Mouse (Mus musculus) lung, postnatal 36 days (tissue): Measurements from ENCODE around the gene Rae1.

Source experiments
- DNase-seq: peaks from one replicate; pipeline ENCODE4 v3.0.0; 2022; ENCODE audit warnings: mixed read lengths

Rae1 gene

DNA sequence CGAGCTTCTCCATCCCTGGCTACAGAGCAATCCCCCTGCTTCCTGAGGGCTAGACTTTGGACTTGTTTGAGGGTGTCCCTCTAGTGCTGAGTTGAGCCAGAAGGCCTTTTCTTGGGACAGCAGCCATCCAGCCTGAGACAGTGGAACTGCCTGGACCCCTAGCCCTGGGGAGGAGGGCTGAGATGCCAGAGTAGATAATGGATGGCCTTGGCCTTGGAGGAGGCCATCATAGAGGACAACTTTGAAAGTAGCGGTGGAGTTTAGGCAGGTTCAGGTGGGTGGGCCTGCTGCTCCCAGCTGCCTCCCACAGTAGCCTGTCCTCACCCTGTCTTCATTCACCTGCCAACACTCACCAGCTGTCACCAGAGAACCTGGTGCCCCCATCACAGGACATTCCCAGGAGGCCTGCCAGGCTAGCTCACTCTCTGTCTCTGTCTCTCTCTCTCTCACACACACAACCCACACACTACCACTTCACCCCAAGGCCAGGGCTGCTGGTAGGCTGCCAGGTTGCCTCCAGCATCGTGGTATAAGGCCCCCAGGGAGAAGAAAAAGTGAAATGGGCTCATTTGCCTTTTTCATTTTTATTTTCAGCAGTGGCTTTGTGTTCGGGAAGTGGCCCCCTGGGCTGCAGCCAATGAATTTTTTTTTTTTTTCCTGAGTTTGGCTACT is 28.0 kb downstream of the Rae1 start:
- no peak for DNase-seq

DNA sequence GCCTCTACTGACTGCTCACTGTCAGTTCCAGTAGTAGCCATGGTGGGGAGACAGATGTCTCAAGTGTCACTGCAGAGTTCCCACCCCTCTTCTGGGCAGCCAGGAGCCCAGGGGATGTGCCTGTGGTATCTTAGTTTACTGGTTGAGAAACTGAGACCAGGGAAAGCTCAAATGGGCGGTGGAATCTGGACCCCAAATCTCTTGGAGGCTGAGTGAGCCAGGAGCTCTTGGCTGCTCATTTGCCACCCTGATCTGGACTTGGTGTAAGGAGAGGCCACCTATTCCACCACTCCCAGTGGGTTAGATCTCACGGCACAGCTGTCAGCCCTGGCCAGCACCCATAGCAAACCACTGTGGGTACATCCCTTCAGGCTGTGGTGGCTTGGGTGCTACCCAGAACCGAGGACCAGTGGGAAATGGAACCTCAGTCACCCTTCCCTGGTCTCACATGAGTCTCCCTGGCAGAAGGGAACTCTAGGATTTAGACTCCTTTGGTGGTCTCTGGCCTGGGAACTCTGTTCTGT is 28.7 kb downstream of the Rae1 start:
- DNase-seq: no peak

DNA sequence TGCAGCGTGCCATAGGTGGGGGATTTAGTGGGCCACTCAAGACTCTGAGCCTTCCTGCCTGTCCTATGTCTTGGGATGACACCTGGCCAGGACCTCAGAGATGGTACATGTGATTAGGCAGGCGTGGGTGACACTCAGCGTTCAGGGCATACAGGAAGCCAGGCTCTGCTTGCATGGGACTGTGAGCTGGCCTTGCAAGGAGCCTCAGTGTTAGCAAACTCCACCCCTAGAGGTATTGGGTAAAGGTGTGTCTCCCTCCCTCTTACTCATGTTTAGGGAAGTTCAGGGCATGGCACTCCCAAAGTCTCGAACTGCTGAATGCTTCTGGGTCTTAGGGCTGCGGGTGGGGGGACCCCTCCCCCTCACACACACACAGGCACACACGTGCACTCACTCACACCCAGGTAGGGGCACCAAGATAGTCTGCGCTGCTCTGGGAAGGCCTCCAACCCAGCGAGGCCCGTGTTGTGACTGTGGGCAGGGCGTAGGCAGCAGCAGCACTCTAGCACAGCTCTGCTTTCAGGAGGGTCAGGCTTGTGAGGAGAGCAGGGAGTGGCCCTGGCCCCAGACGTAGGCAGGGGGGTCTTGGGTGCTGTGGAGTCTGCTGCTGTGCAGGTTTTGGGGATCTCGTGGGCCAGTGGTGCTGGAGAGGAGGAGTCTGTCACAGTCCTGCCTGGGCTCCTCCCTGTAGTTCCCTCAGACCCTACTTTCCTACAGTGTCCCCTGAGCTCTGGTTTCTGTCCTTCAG is 30.8 kb downstream of the Rae1 start:
- DNase-seq: no peak

DNA sequence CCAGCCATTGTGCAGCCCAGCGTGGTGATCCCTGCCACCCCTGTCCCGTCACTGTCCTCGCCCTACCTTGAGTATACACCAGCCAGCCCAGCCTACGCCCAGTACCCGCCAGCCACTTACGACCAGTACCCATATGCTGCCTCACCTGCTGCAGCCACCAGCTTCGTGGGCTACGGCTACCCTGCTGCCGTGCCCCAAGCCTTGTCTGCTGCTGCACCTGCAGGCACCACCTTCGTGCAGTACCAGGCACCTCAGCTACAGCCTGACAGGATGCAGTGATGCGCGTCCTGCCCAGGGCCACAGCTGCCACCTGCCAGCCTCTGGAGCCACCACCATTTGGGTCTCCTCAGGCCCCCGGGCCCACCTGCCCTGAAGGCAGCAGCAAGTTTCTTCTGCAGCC is 33.6 kb downstream of the Rae1 start:
- no peak for DNase-seq

DNA sequence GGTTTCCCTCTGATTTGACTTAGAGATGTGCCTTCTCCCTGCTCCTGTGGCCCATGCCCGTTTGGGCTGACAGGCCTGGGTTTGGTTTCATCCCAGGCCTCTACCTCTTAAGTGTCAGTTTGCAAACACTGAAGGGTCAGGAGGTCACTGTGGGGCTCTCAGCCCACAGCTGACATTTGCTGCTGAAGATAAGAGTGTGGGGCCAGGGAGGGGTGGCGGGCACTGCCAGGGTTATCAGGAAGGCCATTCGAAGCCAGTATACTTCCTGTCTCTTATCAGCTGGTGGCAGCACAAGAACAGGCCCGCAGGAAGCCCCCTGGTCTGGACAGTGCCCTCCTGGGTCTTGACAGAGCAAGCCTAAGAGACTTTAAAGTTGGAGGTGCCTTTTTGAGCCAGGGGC is 35.1 kb downstream of the Rae1 start:
- DNase-seq: peak; percentile 54

DNA sequence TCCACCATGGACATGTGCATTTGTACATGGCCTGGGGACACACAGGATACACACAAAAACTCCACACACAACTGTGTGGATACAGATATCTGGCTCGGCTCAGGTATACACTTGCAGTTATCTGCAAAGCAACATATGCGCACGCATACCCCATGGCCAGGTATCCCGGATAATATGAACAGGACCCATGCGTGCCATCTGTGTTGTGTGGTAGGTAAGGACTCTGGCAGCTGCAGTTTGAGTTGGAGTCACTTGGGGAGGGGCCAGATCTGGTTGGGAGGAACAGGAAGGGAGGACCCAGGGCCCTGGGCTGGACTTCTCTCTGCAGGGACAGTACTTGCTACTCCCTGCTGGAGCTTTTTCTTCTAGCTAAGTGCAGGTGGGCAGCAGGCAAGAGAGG is 35.7 kb downstream of the Rae1 start:
- DNase-seq: no peak

DNA sequence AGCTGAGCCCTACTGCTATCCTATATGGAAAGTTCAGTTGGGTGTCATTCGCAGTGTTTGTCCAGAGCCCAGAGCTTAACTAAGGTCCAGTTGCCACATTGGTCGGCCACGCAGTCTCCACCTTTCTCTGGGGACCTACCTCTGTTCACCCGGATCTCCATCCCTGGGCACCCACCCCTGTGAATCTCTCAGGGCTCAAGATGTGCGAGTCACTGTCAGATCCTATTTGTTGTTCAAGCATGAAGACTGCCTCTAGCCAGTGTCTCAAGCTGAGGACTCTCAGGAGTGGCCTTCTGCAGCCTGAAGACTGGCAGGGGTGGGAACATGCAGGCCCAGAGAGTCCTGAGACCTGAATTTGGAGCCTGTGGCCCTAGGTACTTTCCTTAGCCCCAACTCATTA is 36.1 kb downstream of the Rae1 start:
- no peak for DNase-seq

DNA sequence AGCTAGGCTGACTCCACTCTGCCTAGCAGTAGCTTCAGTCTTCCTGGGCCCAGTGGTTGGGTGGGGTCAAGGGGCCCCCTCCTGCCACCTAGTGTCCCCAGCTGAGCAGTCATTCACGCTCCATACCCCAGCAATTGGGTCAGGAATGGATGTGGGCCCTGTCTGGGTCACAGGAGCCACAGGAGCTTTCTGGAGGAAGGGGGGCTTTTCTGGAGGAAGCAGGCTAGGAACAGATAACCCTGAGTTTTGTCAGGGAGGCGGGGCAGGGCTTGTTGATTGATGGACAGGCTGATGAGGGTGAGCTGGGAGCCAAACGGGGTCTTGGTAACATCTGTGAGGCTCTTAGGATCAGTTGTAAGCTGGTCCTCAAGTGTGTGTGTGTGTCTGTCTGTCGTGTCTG is 36.7 kb downstream of the Rae1 start:
- DNase-seq: no peak

DNA sequence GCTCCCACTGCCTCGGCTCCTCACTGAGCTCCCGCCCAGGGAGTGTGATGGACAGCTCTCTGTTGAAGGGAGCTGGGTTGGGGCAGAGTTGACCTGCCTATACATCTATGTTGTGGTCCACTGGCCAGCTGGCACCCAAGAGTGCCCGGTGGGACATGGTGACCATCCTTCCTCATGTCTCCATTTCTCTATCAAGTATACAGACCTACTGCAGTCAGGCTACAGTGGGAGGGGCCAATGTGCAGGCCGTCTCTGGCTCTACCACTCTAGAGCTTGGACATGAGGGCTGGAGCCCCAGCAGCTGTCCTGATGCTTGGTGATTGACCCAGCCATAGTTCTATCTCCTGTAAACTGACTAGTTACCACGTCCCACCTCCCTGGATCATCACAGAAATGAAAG is 37.4 kb downstream of the Rae1 start:
- no peak for DNase-seq

DNA sequence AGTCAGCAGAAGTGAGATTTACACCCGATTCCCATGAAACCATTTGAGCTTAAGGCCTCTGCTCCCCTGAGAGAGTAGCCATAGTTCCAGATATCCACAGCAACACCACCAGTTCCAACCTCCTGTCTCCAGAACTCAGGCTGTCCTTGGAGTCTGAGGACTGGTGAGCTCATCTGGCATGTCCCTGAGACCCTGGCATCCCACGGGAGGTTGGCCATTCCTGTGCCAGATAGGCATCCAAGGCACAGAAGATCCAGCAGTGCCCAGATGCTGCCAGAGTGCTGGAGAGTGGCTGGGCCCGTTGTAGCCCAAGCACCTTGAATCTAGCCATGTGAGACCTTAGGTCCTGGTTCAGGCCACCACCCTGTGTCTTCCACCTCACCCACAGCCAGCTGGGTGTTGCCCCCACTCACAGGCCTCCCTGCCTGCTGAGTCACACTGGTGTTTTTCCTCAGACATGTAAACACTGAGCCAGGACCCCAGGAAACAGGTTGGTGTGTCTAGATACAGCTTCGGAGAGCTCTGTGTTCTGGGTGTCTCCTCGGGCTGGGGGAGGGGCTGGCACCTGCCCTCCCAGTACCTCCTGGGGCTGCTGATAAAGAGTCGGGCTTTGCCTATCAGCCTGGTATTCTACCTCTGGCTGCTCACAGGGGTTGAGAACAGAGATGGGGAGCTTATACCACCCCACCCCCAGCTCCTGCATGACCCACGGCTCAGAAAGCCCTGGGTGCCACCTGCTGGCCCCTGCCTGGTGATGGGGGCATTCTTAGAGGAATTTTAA is 38.1 kb downstream of the Rae1 start:
- no peak for DNase-seq

DNA sequence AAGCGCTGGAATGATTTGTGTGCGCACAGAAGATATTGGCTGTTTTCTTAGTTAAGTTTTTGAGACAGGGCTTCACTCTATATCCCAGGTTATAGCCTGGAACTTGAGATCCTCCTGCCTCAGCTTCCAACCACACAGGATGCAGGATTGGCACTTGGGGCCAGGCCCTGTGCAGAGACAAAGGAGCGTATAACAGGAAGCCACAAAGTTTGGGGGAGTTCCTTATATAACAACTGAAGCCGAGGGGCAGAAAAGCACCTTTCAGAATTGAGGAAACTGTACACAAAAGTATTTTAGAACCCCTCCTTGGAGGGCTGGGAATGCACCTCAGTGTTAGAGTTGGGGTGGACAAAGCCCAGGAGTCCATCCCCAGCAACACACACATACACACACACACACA is 39.1 kb downstream of the Rae1 start:
- no peak for DNase-seq

DNA sequence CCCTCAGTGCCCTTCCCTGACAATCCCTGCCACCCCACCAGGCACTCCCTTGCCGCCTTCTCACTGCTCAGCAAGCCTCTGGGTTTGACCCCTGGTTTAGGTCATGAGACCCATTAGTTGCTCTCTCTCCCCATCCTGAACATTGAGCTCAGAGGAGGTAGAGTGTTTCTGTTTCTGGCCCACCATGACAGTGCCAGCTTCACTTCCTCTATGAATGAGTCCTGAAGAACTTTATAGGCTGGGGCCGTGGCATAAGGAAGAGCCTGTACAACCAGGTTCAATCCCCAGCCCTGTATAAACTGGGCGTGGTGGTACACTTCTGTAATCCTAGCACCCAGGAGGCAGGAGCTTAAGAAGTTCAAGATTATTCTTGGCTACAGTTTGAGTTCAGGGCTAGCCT is 40.9 kb downstream of the Rae1 start:
- DNase-seq: no peak

DNA sequence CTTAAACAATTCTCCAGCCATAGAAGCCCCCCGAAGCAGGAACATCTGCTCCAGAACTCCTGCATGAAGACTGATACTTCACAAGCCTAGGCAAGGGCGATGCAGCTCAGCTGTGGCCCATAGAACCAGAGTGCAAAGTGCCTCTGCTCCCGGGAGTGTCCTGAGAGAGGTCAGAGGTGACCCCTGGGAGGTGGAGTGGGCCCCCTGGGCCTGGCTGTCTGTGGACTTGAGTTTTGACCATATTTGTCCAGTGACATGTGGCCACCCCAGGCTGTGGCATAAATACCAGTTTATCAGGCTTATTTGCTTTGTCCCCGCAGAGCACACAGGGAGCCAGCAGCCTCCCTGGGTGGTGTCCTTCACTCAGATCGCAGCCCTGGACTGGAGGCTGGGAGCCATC is 41.3 kb downstream of the Rae1 start:
- no peak for DNase-seq

DNA sequence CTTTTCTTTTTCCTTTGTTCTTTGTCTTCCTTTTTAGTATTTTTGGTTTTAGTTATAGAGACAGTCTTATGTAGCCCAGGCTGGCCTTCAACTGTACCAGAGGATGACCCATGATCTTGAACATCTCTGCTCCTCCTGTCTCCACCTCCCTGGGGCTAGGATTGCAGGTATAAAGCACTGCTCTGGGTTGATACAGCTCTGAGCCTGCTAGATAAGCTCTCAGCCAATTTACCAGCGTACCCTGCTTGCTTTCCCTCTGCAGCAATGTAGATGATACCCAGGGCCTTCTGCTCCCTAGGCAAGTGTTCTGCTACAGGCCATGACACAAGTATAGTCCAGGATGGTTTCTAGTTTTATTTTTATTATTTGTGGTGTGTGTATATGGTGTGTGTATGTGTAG is 42.0 kb downstream of the Rae1 start:
- DNase-seq: no peak

DNA sequence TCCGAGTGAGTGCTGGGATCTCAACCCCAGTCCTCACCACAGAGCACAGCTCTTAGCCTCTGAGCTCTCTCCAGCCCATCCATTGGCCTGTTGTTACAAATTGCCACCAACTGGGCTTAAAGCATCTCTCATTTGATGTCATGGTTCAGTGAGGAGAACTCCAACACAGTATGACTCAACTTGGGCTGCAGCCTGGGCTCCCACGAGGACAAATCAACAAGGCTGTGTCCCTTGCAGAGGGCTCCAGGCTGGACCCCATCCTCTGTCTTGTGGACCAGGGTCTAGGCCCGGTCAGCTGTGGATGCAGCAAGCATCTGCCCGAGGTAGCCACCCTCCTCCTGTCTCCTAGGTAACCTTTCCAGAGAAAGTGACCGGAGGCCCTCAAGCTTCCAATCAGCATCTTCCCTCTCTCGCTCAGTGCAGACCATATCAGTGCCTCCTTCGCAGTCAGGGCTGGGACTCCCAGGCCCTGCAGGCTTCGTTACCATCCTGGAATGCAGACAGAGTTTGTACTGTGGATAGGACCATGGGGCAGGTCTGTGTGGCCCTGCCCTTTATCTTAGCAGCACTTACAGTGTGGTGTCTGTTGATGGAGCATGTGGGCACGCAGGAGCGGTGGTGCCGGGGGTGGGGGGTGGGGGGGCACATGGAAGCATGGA is 42.7 kb downstream of the Rae1 start:
- no peak for DNase-seq

DNA sequence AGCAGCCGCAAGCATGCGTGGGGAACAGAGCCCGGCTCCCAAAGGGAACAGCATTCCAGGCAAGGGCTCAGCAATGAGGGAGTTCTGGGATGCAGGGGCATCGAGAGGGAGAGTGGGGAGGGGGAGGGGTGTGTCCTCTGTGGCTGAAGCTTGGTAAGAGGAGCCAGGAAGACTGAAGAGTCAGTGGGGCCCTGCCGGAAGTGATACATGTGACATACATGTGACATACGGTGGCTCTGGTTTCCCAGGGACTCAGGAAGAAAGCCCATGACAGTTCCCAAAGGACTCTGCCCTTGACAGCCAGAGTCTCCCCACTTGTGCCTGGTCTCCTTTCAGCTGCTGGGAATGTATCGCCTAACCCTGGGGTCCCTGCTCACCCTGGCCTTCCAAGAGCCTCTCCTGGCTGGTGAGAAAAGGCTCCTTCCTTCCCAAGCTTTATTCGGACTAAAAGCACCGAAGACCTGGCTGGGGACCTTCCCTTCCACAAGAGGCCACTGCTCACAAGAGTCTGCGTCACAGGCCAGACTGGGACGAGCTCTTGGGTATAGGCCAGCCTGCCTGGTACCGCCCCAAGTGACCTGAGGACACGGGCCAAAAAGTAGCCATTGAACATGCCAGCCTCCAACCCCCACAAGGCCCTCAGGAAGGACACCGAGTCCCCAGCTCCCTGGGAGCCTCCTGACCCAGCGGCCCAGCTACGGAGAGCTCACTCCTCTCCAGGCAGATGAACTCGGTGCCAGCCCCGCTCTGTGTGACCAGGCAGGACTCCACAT is 44.5 kb downstream of the Rae1 start:
- peak; percentile 57 for DNase-seq

DNA sequence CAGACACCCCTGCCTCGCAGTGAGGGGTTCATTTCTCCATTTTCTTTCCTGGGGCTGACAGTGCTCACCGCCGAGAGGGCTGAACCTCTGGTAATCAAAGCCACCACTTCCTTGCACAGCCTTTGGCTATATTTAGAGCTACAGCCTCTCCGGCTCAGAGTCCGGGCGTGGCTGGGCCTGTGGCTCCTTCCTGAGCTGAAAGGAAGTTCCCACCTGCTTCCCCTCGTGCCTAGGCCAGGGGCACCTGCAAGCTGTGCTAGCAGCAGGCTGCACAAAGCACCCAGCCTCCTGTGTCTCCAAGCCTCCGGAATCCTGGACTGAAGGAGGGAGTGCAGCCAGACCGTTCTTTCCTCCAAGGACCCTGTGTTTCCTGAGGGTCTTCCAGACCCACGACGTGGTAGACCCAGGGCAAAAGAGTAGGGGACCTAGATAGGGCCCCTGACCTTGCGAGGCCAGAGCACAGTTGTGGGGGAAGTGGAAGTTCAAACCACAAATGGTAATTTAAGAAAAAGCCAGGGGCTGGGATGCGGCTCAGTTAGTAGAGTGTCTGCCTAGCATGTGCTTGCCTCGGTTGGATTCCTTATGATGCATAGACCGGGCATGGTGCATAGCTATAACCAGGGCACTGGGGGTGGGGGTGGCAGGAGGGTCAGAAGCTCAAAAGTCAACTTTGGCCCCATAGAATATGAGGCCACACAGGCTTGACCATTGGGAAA is 46.8 kb downstream of the Rae1 start:
- DNase-seq: peak; percentile 55

DNA sequence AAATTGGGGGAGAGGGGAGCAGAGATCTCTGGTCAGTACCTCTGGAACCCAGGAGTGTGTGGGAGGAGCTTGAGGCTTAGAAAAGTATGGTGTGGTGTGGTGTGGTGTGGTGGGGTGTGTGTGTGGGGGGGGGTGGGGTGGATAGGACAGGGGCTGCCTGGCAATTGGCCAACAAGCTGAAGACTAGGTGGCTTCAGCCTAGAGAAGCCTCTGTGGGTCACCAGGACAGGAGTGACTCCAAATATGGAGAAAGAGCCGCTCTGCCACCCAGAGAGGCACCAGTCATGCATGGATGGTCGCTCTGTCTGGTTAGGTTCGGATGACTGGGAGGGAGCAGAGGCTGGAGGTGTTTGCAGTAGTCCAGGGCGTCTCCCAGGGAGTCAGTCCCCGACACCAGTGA is 47.6 kb downstream of the Rae1 start:
- no peak for DNase-seq

DNA sequence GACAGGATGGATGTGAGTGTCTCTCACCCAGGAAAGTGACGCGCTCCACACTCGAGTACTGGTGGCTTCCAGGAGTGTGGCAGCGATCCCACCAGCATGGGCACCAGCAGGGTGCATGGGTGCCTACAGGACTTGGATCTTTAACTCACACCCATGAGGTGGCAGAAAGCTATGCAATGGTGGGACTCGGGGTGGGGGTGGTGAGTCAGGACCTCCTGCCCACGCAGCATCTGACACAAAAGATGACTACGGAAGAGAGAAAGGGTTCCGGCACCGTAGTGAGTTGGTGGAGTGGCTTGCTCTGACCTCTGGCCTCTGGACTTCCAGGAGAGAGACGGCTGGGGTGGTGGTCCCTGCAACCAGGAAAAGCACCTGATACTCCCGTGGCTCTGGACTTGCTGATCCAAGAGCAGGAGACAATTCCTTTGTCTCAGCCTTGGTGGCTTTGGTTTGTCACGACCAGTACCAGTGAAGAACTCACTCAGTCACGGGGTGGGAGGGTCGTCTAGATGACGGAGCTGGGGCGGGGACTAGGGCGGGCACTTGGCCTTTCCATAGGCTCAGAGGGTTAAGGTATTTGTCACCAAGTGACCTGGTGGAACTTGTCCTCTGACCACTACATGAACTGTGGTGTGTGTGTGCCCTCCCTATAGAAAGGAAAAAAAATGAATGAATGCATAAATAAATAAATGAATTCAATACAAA is 48.3 kb downstream of the Rae1 start:
- no peak for DNase-seq

DNA sequence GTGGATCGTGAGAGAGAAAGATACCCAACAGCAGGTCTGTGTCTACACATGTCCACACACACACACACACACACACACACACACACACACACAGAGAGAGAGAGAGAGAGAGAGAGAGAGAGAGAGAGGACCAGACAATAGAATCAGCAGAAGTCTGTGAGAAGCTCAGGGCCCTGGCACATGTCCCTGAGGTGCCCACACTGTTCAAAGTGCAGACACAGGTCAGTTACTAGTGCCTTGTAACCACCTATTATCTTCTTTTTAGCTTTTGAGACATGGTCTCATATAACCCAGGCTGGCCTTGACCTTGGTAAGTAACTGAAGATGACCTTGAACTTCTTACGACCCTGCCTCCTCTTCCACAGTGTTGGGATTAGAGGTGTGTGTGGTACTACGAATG is 49.3 kb downstream of the Rae1 start:
- no peak for DNase-seq

DNA sequence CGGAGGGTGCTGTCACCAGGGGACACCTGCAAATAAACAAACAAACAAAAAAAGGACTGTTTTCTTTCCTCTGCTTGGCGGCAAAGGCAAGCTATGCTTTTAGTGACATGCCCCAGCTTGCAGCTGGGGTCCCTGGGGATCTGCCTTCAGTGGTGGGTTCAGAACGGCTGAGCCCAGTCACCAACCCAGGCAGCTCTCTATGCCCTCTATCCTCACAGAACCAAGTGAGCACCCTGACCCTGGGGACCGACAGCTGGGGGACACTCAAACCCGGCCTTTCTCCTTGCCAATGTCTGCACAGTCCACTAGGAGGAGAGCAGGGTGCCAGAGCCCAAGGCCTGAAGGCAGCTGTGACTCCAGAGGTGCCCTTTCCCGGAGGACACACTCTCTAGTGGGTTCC is 49.9 kb downstream of the Rae1 start:
- no peak for DNase-seq
